Mouse (Mus musculus) CD8-positive naive resting alpha-beta T cell, adult 2 months (primary cell): ENCODE results near the gene Gm28230.

ENCODE experiments used
- DNase-seq, 2 experiments: peaks; one replicate each; pipeline ENCODE4 v3.0.0; 2022; ENCODE audit warnings: low read depth in 2 of 2, low spot score in 2 of 2

Gm28230 gene

DNA sequence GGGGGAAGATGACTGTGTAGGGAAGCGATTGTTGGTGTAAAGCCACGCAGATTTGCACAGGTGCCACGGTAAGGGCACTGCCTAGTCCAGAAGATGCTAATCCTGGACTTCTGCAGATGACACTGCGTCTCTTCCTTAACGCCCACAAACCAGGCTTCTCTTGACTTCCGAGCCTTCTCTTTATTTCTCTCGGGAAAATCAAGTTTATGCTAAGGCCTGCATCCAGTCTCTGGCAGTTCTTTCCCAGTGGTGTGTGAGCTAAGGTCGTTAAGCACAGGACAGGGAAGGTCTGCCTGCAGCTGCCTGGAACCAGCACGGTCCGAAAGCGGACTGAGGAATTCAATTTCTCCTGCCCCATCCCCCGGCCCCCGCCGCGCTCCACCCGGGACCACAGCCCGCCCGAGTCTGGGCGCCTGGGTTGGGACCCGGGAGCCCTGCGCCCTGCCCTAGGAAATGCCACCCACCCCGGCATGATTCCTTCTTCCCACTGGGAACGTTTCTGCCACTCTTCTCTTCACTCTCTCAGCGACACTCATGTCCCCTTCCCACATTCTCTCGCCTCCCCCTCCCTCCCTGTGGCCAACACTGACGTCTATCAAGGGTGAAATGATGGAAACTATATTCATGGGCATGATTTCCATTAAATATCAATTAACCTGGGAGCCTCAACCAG is 22.7 kb upstream of the Gm28230 start:
- DNase-seq, result no peak

DNA sequence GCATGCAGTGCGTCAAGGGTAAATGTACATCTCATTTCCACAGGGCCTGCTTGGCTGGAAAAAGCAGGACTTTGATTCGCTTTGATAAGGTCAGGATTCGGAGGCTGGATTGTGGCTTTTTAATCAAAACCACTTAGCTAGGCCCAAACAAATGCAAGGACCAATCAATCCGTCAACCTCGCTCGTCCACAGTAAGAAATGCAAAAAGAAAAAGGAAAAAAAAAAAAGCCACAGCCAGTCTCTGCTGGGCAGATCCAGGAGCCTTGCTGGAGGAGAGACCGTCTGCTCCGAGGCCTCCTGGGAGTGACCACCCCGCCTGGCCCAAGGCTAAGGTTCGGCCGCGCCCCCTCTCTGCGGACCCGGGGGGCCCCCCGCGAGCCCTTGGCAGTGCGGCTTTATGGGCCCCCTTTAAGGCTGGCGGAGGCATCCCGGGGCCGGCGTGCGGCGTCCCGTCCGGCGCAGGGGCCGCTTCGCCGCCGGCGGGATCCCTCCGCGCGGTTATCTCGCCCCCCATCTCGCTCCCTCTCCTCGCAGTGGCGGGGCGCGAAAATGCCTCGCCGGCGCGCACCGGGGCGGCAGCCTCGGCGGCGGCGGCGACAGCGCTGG is 22.0 kb upstream of the Gm28230 start, which contains the start of gene Hoxd8:
Gene Hoxd8, plus strand, starts transcription at position 223 of the 606 bp plus-strand sequence.
- DNase-seq, result no peak

DNA sequence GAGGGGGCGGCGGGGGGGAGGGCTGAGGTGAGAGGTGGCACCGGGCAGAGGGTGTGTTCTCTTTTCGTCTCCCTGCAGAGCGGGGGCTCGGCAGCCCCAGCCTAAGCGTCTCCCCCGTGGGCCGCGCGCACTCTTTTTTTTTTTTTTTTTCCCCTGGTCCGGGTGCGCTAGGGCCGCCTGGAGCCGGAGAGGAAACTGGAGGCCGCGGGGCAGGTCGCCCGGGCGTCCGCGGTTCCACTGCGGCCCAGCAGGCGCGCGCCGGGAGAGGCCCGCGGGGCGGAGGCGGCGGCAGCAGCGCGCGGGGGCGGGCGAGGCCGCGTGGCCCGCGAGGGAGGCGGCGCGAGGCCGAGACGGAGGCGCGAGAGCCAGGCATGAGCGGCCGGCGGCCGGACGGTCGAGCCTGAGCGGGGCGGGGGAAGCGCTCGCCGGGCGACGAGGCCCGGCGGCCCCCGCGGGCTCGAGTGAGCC is 21.5 kb upstream of the Gm28230 start:
- DNase-seq, result no peak

DNA sequence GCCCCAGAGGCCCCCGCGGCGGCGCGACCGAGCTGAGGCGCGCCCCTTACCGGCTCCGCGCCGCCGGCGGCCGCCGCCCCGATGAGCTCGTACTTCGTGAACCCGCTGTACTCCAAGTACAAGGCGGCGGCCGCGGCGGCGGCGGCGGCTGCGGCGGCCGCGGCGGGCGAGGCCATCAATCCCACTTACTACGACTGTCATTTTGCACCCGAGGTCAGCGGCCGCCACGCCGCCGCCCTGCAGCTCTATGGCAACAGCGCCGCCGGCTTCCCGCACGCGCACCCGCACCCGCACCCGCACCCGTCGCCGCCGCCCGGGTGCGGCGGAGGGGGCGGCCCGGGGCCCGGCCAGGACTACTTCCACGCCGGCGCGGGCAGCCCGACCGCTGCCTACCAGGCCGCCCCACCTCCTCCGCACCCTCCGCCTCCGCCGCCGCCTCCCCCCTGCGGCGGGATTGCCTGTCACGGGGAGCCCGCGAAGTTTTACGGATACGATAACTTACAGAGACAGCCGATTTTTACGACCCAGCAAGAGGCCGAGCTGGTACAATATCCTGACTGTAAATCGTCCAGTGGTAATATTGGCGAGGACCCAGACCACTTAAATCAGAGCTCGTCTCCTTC is 20.9 kb upstream of the Gm28230 start:
- DNase-seq, result no peak

DNA sequence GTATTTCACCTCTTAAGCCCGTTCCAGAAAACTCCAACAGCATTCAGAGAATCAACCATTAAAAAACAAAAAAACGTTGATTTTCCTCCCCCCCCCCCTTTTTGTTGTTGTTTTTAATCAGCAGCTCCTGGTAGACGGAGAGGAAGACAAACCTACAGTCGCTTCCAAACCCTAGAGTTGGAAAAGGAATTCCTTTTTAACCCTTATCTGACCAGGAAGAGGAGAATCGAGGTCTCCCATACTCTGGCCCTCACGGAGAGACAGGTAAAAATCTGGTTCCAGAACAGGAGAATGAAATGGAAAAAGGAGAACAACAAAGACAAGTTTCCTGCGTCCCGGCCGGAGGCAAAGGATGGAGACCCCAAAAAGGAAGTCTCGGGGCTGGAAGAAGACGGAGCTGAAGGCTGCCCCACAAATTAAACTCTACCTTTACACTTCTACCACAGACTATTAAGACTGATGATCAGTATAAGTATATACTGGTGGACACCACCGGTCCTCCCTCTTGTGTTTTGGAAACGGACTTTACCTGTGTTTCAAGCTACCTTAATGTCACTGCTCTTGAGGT is 20.1 kb upstream of the Gm28230 start:
- no peak for DNase-seq

DNA sequence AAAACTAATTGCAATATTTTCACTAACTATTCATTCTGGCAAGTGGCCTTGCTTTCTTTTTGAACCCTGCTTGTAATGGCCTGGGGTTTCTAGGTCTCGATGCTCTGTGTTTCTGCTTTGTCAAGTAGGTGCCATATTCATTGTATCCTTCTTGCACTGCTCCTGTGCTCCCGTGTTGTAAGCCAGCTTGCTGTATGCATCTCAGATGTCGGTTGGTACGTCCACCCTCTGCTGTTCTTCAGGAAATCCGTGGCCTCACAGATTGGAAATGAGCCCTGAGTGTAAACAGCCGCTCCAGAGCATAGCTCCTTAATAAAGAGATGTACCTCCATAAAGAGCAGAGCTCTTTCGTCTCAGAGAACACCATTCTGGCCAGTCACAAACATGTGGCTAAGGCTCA is 18.9 kb upstream of the Gm28230 start:
- DNase-seq, result no peak

DNA sequence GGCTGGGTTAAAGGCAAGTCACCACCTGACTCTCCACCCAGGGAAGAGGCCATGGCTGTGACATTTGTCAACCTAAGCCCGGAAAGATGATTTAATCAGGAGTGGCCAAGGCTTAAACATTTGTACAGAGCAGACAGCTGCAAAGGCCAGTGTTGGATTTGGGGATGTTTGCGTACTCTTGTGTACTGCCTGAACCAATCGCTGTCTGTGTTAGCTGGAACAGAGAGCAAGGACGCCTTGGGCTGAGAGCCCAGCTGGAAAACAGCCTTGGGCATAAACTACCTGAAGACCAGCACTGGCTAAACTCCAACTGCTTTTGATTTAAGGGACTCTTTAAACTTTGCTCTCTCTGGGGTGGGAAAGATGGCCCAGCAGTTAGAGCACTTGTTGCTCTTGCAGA is 17.9 kb upstream of the Gm28230 start:
- DNase-seq, result no peak

DNA sequence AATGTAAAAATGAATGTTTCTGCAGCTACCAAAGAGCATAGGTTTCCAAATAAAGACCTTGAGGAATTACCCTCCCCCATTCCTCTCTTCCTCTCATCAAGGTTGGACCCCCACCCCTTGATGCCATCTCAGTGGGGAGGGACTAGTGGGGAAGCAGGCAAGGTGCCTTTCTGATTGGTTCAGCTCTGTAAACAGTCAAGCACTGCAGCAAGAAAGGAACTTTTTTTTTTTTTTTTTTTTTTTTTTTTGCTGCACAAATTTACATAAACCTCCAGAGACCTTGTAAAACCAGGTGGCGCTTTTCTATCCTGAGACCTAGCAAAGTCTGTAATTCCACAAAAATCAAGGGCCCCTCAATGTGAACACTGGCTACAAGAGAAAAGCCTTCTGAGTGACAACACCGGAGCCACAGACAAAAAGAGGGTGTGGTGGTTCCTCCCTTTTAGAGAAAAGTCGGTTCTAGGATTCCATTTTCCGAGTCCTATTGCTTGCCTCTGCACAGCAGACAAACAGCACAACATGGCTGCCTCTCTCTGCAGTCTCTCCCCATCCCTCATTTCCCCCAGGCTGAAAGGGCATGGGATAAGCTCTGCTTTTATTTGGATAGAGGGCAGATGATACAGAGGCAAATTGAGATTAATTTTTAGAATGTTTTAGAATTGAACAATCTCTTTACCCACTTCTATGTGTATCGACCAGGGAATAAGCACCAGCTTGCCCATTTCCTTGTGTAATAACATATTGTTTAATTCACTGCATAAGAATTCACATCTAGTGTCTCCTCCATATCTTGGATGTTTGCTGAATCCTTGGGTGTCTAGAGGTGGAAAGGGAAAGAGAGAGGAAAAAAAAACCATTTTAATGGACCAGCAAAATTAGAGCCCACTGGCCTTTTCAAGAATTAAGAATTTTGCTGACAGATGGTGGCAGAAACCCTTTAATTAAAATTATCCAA is 16.8 kb upstream of the Gm28230 start:
- no peak for DNase-seq

DNA sequence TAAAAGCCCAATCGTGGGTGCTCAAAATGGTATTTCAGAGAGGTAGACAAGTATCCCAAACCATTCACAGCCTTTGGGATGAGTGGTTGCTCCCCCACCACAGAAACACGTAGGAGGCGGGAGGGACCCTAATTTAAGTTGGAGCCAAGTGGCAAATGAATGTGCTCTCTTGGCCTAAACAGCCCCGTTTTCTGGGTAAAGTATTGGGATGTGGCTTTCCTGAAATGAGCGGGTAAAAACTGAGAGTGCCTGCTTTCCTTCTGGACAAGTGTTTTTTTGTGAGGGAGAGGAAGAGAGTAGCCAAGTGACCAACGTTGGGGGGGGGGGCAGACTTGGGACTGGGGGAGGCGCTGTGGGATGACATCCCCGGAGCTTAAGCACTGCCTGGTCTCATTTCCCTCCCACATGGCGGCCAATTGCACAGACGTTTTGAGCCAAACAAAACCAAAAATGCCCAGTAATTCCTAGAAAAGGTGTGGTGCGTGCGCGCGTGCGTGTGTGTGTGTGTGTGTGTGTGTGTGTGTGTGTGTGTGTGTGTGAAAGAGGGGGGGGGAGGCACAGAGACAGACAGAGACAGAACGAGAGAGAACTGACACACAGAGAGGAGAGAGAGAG is 15.5 kb upstream of the Gm28230 start:
- DNase-seq, result no peak

DNA sequence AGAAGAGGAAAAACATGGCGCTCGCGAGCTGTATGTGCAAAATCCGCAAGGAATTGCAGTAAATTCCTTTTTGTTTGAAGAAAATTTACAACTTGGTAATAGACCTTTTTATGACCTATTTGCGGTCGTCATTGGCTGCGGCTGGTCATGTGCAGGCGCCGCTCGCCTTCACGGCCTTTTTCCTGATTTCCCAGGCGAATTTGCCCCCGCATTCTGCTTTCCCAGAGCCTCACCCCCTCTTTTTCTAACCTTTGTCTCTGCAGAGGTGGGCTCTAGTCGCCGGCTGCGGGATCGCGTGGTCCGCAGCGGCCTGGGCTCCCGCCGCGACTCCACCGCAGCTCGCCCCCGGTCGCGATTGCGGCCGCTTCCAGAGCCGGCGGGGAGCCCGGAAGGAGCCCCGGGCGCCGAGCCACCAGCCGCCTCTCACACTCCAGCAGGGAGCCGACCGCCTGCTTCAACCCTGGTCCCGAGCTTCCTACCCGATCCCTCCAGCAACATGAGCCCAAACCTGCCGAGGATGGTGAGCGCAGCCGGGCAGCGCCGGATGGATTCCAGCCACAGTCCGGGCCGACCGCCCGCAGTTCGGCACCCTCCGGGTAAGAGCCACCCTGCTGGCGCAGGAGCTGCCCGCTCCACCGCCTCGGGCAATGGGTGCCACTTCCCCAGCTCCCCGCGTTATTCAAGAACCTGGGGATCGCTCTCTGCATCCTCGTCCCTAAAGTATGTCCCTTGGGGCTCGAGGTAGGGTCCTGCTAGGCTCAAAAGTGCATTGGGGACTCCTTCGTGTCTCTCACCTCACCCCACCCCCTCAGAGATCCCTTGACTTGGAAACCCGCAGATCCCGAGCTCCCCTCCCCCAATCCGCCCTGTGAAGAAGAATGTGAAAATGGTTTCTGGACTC is 14.6 kb upstream of the Gm28230 start, which contains the start of the genes Hoxd3 and Hoxd4:
Gene Hoxd3, plus strand, starts transcription at position 207 of the 901 bp plus-strand sequence.
Gene Hoxd4, plus strand, starts transcription at position 209 of the 901 bp plus-strand sequence.
- no peak for DNase-seq

DNA sequence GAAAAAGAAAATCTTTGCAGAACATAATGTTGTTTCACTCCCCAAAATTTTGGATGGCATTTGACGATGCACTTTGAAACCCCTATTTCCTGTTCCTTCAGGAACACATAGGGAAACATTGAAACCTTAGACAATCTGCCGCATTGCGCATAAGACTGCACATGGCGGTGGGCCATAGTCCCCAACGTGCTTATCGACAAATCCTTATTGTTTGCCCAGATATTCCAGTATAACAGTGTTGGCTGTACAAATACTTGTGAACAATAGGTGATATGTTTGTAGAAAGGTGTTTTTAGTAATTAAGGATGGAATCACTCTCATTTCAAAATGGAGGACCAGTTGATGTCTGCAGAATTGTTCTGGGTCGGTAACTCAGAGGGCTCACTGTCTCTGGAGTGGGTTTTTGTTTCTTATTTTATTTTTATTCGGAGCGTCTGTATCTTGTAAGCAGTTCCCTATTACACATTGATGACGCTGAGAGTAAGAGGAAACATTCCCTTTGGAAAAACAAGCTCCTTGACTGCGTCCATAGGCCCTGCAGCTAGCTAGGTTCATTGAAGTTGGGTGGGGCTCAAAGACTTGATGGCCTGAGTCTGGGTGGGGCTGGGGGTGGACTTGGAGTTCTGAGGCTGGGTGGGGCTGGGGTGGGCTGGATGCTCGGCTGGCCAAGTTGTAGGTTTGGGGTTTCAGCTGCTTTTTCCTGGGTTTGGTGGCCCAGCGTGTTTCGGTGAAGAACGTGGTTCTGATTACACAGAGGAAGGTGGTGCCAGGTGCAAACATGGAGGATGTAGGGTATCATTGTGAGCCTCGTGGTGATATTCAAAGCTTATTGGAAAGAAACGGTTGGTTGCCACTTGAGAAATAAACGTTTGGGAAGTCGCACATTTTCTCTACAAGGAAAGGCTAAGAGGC is 13.0 kb upstream of the Gm28230 start:
- no peak for DNase-seq

DNA sequence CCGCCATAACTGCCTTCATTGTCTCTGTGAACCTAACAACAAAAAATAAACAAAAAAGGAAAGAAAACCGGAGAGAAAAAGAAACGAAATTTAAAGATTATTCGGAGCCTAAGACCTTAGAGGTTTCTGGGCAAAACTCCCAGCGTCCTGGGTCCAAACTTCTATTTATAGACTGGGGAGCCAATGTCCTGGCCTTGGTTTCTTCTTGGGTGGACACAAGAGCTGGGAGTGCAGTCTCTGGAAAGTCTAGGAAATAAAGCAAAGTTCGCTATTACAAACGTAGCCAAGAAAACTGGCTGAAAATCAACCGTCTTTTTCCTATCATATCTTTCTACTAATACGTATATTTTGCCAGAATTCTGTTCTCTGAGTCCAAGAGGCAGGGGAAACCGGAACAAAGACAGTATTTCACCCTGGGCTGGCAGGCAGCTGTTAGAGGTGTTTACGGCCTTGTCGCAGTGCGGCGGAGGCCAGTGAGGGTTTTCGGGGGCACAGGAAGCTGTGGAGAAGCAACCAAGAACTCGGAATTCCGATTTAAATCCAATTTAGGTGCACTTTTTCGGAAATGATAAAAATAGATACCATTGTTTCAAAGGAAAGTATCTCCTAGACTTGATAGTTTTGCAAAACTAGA is 12.3 kb upstream of the Gm28230 start:
- no peak for DNase-seq

DNA sequence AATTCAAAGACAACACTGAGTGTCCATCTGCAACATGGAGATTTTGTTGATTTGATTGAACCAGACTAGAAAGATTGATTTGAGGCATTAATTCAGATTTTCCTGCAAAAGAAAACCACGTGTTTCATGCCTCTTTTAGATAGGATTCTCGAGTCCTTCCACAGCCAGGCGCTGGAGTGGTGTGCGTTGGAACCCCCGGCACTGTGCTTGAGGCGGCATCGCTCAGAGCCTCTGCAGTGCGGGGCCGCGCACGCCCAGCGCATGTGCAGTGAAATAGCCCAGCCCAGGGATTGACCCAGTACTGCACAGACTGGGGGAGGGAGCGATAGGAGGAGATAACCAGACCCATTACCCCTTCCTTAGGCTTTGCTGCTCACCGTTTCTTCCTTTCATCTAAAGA is 11.6 kb upstream of the Gm28230 start:
- no peak for DNase-seq

DNA sequence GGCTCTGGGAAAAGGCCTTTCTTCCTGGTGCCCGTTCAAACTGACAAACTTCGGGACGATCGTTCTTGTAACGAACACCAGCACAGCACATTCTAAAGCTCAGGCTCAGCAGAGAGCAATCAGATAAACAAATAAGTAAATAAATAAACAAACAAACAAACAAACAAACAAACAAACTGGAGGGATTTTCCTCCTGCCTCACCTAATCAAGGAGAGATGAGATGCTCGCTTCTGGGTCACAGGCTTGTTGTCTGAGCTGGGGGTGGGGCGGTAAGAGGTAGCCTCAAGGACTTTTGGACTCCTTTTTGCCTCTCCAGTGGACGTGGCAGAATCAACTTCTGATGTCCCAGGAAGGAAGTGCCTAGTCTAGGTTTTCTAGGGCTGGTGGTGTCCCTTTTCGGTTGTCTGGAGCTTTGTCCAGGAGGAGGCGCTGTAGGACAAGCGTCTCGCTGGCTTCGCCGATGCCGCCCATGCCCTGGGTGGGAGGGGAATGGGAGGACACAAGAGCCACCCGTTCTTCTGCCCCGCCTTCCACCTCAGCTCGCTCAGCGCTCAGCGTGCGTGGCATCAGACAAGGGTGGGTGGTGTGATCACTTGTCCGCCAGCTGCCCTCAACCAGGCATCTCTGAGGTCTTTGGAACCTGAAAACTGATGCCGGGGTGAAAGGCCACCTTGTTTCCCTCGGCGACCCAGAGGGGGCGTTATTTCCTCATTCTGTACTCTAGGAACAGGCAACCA is 10.9 kb upstream of the Gm28230 start:
- DNase-seq, result peak; percentile 68 to 81

DNA sequence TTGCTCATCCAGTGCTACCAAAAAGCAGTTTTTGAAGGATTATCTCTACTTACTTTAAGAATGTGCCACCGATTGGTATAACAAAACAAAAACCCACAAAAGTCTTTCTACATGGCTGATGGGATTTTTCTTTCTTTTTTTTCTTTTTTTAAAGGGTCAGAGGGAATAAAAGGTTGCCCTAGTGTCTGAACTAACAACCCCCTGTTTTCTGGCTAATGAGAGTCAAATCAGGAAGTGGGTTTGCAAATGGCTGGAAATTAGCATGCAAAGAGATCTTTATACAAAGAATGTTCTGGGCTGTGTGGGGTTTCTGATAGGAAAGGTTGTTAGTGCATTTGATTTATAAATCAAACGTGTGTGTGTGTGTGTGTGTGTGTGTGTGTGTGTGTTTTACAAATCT is 6.1 kb upstream of the Gm28230 start:
- no peak for DNase-seq

DNA sequence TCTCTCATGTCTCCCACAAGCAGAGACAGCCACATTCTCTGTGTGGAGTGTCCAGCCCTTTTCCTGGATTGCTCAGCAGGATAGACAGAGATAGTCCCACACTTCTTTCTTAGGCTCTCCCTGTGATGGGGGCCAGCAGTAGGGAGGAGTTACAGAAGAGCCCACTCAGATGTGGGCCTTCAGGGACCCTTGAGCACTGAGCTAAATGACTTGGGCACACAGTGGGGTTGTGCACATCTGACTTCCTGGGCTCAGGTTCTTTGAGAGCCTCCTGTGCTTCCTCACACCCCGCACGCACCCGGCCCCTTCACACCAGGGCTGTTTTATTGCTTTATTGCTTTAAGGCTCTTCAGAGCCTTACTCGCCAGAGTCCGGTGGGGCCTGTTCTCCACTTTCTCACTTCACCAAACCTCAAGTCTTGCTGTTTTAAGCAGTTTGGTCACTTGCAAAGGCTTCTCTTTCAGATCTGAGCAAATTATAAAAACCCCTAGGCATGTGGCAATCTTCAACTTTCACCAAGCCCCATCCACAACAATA is 5.5 kb upstream of the Gm28230 start:
- DNase-seq, result no peak

DNA sequence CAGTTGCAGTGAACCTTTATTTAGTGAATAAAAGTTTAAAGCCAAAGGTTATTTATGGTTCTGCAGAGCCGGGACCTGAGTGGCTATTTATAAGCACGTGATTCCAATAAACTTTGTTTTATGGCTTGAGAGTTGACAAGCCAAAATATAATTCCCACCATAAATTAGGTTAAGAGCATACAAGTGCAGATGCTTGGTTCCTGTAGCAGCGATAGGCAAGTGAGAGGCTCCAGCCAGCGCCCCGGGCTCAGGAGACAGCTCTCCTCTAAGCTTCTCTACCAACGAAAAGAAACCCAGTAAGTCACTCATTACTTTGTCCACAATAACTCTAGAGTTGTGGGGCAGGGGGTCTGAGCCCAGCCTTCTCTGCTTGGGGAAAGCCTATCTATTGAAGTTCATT is 4.6 kb upstream of the Gm28230 start:
- DNase-seq, result no peak
